Mouse (Mus musculus): ENCODE results near the gene Higd1c. TPM values are rescaled to one million over a fixed set of nuclear protein-coding genes. Genes with fewer than 3 reads are reported as not detected.
A peak's percentile ranks its signal among the peaks of the same experiment; 100 is the strongest.
"Not testable (repeated sequence)": the region's sequence is repeated elsewhere in the genome, so short reads cannot be mapped to it uniquely, and the experiment has no call there.

Higd1c gene
- polyA plus RNA-seq, 1 experiment from 2014 or later, result not detected

DNA sequence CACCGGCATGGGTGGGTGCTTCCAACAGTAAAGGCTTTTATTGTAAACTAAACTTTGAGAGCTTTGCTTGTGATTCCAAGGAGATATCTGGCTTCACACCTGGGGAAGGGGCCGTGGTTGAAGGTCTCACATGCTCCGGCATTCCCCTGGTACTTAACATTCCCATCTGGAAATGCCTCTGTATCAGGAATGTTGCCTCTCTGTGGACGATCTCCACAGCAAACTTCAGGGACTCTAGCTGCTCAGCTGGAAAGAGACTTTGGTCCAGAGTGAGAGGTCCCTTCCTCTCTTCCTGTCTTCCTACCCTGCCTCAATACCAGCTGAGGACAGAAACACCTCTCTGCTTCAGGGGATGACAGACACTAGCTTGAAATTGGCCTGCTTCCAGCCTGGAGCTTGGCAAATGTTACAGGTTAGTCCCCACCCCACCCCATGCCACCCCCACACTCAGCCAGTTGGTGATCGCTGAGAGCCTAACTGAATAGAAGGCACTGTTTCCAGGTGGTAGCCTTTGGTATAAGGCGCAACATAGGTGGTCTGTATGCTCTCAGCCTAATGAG is 12.8 kb upstream of the Higd1c start:
- WGBS, result 53% methylated on average over 6 of the region's 6 CpGs
- Histone ChIP-seq H3K4me3 (replicated peaks; ENCODE audit: low read length) (no peak overlapping the region), H3K4me2 (ENCODE audit: low read depth, low read length) (no peak overlapping the region), H3K27ac (ENCODE audit: low read length) (no peak overlapping the region), H3K4me1 (ENCODE audit: control insufficient read depth, insufficient read depth, low read length) (no peaks in the 10 kb centered on the region), H3K27me3 (ENCODE audit: control insufficient read depth, insufficient read depth, low read length) (no peaks in the 10 kb centered on the region), H3K9ac (ENCODE audit: low read length) (no peak overlapping the region), H3K36me3 (ENCODE audit: control insufficient read depth, insufficient read depth, low read length) (no peaks in the 10 kb centered on the region), H3K9me3 (replicated peaks; ENCODE audit: control insufficient read depth, low read length) (no peaks in the 10 kb centered on the region)
- ATAC-seq (ENCODE audit: insufficient read depth, low FRiP score), result no peak

DNA sequence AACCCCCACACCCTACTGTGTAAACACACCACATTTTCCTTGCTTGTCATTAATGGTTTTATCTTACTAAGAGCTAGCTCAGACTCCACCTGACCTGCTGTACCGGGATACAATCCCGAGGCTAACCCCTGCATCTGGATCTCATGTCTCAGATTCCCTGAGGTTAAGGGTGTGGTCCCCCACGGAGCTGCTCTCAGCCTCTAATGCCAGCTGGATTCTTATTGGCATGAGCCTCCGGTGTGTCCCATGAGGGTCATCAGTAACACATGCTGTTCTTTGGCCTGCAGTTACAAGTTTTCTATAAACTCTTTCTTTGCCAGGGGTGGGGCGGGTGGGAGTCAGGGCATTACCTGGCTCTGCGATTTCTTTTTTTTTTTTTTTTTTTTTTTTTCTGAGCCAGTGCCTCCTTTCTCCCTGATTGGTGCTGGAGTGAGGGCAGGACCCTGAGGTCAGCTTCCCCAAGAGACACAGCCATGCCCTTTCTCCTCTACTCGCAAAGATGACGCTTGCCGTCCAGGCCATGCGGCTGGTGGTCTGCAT is 11.6 kb upstream of the Higd1c start, which contains the start of the genes Methig1 and Mettl7a2:
Gene Methig1, plus strand, starts transcription at position 439 of the 540 bp plus-strand sequence.
Gene Mettl7a2, plus strand, starts transcription at position 490 of the 540 bp plus-strand sequence.
- no peak for ATAC-seq (ENCODE audit: insufficient read depth, low FRiP score)
- Histone ChIP-seq H3K4me3 (replicated peaks; ENCODE audit: low read length) (no peak within 1 kb of the TSS), H3K4me2 (ENCODE audit: low read depth, low read length) (no peak within 1 kb of the TSS), H3K9me3 (replicated peaks; ENCODE audit: control insufficient read depth, low read length) (no peaks in the 10 kb centered on the region), H3K36me3 (ENCODE audit: control insufficient read depth, insufficient read depth, low read length) (no peaks in the 10 kb centered on the region), H3K4me1 (ENCODE audit: control insufficient read depth, insufficient read depth, low read length) (no peaks in the 10 kb centered on the region), H3K27me3 (ENCODE audit: control insufficient read depth, insufficient read depth, low read length) (no peaks in the 10 kb centered on the region), H3K9ac (ENCODE audit: low read length) (no peak within 1 kb of the TSS), H3K27ac (ENCODE audit: low read length) (no peak within 1 kb of the TSS)
- 79% methylated on average over 10 of the region's 10 CpGs for WGBS

DNA sequence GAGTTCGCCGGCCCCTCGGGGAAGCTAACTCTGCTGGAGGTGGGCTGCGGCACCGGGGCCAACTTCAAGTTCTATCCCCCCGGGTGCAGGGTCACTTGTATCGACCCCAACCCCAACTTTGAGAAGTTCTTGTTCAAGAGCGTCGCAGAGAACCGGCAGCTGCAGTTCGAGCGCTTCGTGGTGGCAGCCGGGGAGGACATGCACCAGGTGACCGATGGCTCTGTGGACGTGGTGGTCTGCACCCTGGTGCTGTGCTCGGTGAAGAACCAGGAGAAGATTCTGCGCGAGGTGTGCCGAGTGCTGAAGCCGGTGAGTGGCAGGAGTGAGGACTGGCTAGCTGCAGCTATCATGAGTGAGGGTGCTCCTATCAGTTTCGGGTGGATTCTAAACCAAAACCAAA is 10.9 kb upstream of the Higd1c start:
- not testable (repeated sequence) for H3K4me1 ChIP-seq (ENCODE audit: control insufficient read depth, insufficient read depth, low read length); H3K27me3 ChIP-seq (ENCODE audit: control insufficient read depth, insufficient read depth, low read length); H3K36me3 ChIP-seq (ENCODE audit: control insufficient read depth, insufficient read depth, low read length); H3K9ac ChIP-seq (ENCODE audit: low read length); H3K4me2 ChIP-seq (ENCODE audit: low read depth, low read length); H3K9me3 ChIP-seq (replicated peaks; ENCODE audit: control insufficient read depth, low read length); H3K4me3 ChIP-seq (replicated peaks; ENCODE audit: low read length); H3K27ac ChIP-seq (ENCODE audit: low read length); ATAC-seq (ENCODE audit: insufficient read depth, low FRiP score)
- 90% methylated on average over 12 of the region's 22 CpGs for WGBS

DNA sequence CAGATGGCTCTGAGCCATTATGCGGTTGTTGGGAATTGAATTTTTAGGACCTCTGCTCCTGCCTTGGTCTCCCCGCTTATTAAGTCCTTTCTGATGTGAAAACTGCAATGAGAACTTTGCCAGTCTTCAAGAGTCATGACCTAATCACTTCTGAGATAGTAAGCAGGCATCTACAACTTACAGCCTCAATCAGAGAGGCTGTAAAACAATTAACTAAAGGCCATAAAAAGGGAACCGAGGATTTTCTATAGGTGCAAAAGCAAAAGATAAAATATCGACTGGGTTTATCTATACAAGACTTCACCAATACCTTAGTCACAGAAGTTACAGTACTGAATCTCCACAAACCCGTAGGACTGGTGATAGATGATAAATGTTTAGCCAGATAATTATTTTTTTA is 8.5 kb upstream of the Higd1c start:
- Histone ChIP-seq H3K9ac (ENCODE audit: low read length) (no peak overlapping the region), H3K36me3 (ENCODE audit: control insufficient read depth, insufficient read depth, low read length) (no peaks in the 10 kb centered on the region), H3K4me1 (ENCODE audit: control insufficient read depth, insufficient read depth, low read length) (no peaks in the 10 kb centered on the region), H3K4me3 (replicated peaks; ENCODE audit: low read length) (no peak overlapping the region), H3K4me2 (ENCODE audit: low read depth, low read length) (no peak overlapping the region), H3K27ac (ENCODE audit: low read length) (no peak overlapping the region), H3K9me3 (replicated peaks; ENCODE audit: control insufficient read depth, low read length) (no peaks in the 10 kb centered on the region), H3K27me3 (ENCODE audit: control insufficient read depth, insufficient read depth, low read length) (no peaks in the 10 kb centered on the region)
- 57% methylated on average over 5 of the region's 5 CpGs for WGBS
- no peak for ATAC-seq (ENCODE audit: insufficient read depth, low FRiP score)

DNA sequence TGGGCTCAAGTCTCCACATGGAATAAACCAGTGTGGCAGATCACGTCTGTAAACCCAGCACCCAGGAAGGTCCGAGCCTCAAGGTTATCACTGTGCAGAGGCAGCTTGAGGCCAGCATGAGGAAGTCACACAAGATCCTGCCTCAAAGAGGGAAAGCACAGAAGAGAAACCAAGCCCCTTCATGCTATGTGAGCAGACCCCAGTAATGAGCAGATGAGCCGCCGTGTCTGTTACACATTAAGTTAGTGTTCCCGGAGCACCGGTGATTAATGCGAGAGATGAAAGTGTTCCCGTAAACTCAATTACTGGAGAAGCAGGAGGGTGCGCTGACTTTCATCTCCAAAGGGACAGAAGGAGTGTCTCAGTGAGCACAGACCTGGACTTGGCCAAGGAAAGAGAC is 1.6 kb downstream of the Higd1c start:
- H3K9me3 ChIP-seq (replicated peaks; ENCODE audit: control insufficient read depth, low read length); H3K4me1 ChIP-seq (ENCODE audit: control insufficient read depth, insufficient read depth, low read length); H3K27ac ChIP-seq (ENCODE audit: low read length); H3K36me3 ChIP-seq (ENCODE audit: control insufficient read depth, insufficient read depth, low read length); ATAC-seq (ENCODE audit: insufficient read depth, low FRiP score); H3K27me3 ChIP-seq (ENCODE audit: control insufficient read depth, insufficient read depth, low read length); H3K4me2 ChIP-seq (ENCODE audit: low read depth, low read length); H3K4me3 ChIP-seq (replicated peaks; ENCODE audit: low read length); H3K9ac ChIP-seq (ENCODE audit: low read length): not testable (repeated sequence)
- WGBS, result 56% methylated on average over 9 of the region's 9 CpGs

DNA sequence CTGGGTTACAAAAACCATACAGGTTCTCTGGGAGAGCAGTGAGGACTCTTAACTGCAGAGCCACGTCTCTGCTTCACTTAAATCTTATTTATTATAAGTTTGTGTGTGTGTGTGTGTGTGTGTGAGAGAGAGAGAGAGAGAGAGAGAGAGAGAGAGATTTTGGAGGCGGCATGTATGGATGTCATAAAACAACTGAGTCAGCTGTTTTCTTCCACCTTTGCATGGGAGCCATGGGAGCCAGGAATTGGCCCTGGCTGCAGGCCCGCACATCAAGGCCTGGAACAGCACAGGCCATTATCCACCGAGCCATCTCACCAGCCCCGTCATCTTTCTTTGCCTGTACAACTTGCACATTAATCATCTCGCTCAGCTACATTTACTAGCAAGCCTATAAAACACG is 2.8 kb downstream of the Higd1c start:
- no peak overlapping the region for H3K4me2 ChIP-seq (ENCODE audit: low read depth, low read length)
- H3K27ac ChIP-seq (ENCODE audit: low read length), result no peak overlapping the region
- no peaks in the 10 kb centered on the region for H3K27me3 ChIP-seq (ENCODE audit: control insufficient read depth, insufficient read depth, low read length)
- H3K4me1 ChIP-seq (ENCODE audit: control insufficient read depth, insufficient read depth, low read length), result no peaks in the 10 kb centered on the region
- no peak overlapping the region for H3K4me3 ChIP-seq (replicated peaks; ENCODE audit: low read length)
- 64% methylated on average over 7 of the region's 7 CpGs for WGBS
- no peaks in the 10 kb centered on the region for H3K36me3 ChIP-seq (ENCODE audit: control insufficient read depth, insufficient read depth, low read length)
- H3K9me3 ChIP-seq (replicated peaks; ENCODE audit: control insufficient read depth, low read length), result no peaks in the 10 kb centered on the region
- no peak for ATAC-seq (ENCODE audit: insufficient read depth, low FRiP score)
- H3K9ac ChIP-seq (ENCODE audit: low read length), result no peak overlapping the region

DNA sequence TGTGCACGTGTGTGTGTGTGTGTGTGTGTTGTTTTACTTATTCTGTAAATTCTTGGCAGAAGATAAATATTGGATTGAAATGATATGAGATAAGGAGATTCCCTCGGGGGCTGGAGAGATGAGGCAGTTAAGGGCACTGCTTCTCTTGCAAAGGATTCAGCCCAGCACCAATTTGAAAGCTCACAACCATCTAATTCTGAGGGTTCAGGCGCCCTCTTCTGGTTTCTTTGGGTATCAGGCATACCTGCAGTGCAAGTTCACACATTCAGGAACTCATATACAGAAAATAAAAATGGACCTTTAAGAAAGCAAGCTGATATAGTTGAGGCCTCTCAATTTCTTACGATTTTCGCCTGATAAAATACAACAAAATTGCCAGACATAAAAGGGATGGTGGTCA is 10.7 kb downstream of the Higd1c start:
- Histone ChIP-seq H3K27ac (ENCODE audit: low read length) (no peak overlapping the region), H3K27me3 (ENCODE audit: control insufficient read depth, insufficient read depth, low read length) (no peaks in the 10 kb centered on the region), H3K4me2 (ENCODE audit: low read depth, low read length) (no peak overlapping the region), H3K9me3 (replicated peaks; ENCODE audit: control insufficient read depth, low read length) (no peaks in the 10 kb centered on the region; the same call in 1 of the 2 replicates), H3K4me1 (ENCODE audit: control insufficient read depth, insufficient read depth, low read length) (no peaks in the 10 kb centered on the region), H3K9ac (ENCODE audit: low read length) (no peak overlapping the region), H3K4me3 (replicated peaks; ENCODE audit: low read length) (no peak overlapping the region), H3K36me3 (ENCODE audit: control insufficient read depth, insufficient read depth, low read length) (no peaks in the 10 kb centered on the region)
- 25% methylated on average over 5 of the region's 5 CpGs for WGBS
- ATAC-seq (ENCODE audit: insufficient read depth, low FRiP score), result no peak

DNA sequence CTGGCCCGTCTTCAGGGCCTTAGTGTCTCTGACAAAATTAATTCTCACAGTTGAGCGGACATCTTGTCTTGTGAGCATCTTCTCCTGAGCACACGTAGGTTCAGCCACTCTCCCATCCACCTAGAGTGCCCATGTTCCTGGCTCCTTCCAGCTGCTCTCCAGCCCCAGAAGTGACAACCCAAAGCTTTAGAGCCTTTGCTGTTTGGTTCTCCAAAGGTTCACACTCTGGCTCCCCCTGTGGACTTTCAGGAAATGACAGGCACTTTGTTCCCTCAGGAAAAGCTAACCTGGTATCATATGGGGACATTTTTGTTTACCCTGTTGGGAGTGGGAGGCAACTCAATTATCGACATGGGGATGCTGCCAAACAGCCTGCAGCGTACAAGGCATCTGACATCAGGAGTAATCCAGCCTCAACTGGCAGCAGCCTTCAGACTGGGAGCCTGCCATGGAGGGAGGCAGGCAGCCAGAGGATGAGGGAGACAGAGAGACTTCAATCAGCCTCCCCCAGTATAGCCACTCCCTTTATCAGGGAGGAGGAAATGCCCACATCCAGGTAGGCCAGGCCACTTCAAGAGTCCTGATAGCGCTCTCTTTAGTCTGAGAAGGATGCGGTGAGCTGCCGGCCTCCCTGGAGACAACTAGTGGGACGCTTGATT is 13.6 kb downstream of the Higd1c start:
- H3K36me3 ChIP-seq (ENCODE audit: control insufficient read depth, insufficient read depth, low read length); H3K4me1 ChIP-seq (ENCODE audit: control insufficient read depth, insufficient read depth, low read length); H3K9me3 ChIP-seq (replicated peaks; ENCODE audit: control insufficient read depth, low read length); H3K27ac ChIP-seq (ENCODE audit: low read length); H3K4me2 ChIP-seq (ENCODE audit: low read depth, low read length); H3K9ac ChIP-seq (ENCODE audit: low read length); H3K4me3 ChIP-seq (replicated peaks; ENCODE audit: low read length); H3K27me3 ChIP-seq (ENCODE audit: control insufficient read depth, insufficient read depth, low read length): not testable (repeated sequence)
- ATAC-seq (ENCODE audit: insufficient read depth, low FRiP score), result peak; percentile 37; the same call in 1 of the 2 replicates
- WGBS, result 22% methylated on average over 3 of the region's 9 CpGs

DNA sequence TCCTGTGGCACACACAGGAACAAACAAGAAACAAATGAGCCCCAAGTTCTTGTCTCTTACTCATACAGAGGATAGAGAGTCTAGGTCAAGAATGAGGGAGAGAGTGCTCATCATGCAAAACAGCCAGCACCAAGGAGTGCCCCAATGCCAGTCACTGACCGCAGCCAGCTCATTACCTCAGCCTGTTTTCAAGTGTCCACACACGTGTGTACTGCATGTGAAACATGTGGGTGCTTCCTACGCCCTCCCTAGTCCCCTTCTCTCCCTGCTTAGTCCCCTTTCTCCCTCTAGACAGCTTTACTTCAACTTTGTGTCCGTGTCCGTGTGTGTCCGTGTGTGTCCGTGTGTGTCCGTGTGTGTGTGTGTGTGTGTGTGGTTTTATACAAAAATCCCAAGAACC is 15.3 kb downstream of the Higd1c start:
- WGBS, result 74% methylated on average over 8 of the region's 8 CpGs
- Histone ChIP-seq H3K36me3 (ENCODE audit: control insufficient read depth, insufficient read depth, low read length) (no peaks in the 10 kb centered on the region), H3K4me1 (ENCODE audit: control insufficient read depth, insufficient read depth, low read length) (no peaks in the 10 kb centered on the region), H3K4me3 (replicated peaks; ENCODE audit: low read length) (no peak overlapping the region), H3K27me3 (ENCODE audit: control insufficient read depth, insufficient read depth, low read length) (no peaks in the 10 kb centered on the region), H3K9ac (ENCODE audit: low read length) (no peak overlapping the region), H3K4me2 (ENCODE audit: low read depth, low read length) (no peak overlapping the region), H3K27ac (ENCODE audit: low read length) (no peak overlapping the region), H3K9me3 (replicated peaks; ENCODE audit: control insufficient read depth, low read length) (no peaks in the 10 kb centered on the region)
- no peak for ATAC-seq (ENCODE audit: insufficient read depth, low FRiP score)

Measured in stomach, embryonic 16.5 days (tissue).